Mouse (Mus musculus) cerebellum, adult 2 months (tissue): Measurements from ENCODE around the gene Pqlc2.

Experiments
- CTCF ChIP-seq: fragments of 200-500 bp; IDR thresholded peaks from 2 replicates; pipeline ENCODE4 v1.5.1; 2011; ENCODE audit warnings: low read depth, mild to moderate bottlenecking, control low read depth, low read length, moderate library complexity, borderline replicate concordance; ENCODE audit not compliant: insufficient read depth
- POLR2A ChIP-seq: fragments of 200-500 bp; IDR thresholded peaks from 2 replicates; pipeline ENCODE4 v1.6.1; 2011; ENCODE audit warnings: low read length, control low read depth, borderline replicate concordance; ENCODE audit not compliant: insufficient read depth

DNA sequence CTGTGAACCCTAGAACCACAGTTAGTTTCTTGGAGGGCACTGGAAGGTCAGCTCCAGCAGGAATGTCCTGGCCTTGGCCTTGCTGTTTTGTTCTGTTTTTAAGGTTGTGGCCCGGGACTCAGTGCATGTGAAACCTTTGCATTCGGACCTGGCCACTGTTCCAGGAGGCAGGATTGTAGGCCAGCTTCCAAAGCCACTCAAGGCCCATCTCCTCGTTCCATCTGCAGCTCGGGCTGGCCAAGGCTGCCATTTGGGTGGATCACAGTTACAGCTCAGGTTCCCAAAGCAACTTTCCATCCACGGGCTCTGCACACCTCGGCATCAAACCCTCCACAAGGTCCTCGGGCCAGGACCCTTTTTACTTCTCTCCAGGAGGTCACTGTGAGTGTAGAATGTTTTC lies 35.9 kb downstream of the Pqlc2 start:
- TF ChIP-seq POLR2A (no peak), CTCF (no peak)
